Mouse (Mus musculus) embryonic fibroblast, embryonic 13.5 days (primary cell): ENCODE measurements around the gene Fcgr1.

Experiments used
- CTCF ChIP-seq: IDR thresholded peaks from 2 replicates; pipeline ENCODE4 v1.5.1; 2011; ENCODE audit warnings: mild to moderate bottlenecking, control low read depth, low read length, moderate library complexity, borderline replicate concordance; ENCODE audit not compliant: insufficient read depth
- POLR2A ChIP-seq: IDR thresholded peaks from 2 replicates; pipeline ENCODE4 v1.6.1; 2011; ENCODE audit warnings: low read depth, mild to moderate bottlenecking, control low read depth, low read length, moderate library complexity

- TF ChIP-seq CTCF, result no peak
- TF ChIP-seq POLR2A, result no peak
Observed at GRCm38 (mm10) chr3:96255926-96256593, 37.7 kb downstream of the Fcgr1 start.
